Mouse (Mus musculus): ENCODE measurements at regions not wholly inside any gene's neighbourhood (a gene's known extent, or its start where the extent isn't known, plus 50 kb on each side); places are given as distances from the start of the nearest gene placed in this dataset.
A peak's percentile ranks its signal among the peaks of the same experiment; 100 is the strongest.

GRCm38 (mm10) chr1:51596935-51597820 is 119.0 kb upstream of the Nabp1 start:
- ATAC-seq (ENCODE audit: insufficient read depth, low read depth): peak; percentile 91
- Histone ChIP-seq H3K9me3 (replicated peaks; ENCODE audit: control insufficient read depth, low read length) (no peaks in the 10 kb centered on the region), H3K27me3 (ENCODE audit: control insufficient read depth, insufficient read depth, low read length) (no peaks in the 10 kb centered on the region), H3K4me2 (ENCODE audit: low read depth, low read length) (peak overlapping the region; percentile 50), H3K9ac (replicated peaks; ENCODE audit: low read depth, low read length) (peak overlapping the region; percentile 30; the same call in 1 of the 2 replicates), H3K4me3 (ENCODE audit: low read depth, low read length) (no peak overlapping the region; the same call in 1 of the 2 replicates), H3K4me1 (ENCODE audit: control insufficient read depth, insufficient read depth) (peaks cover 3% of the 10 kb centered on the region; the same call in 1 of the 2 replicates), H3K36me3 (replicated peaks; ENCODE audit: control insufficient read depth, insufficient read depth, low read length) (no peaks in the 10 kb centered on the region), H3K27ac (ENCODE audit: low read depth) (no peak overlapping the region; the same call in 1 of the 2 replicates)
- peak; percentile 94 for TF ChIP-seq CTCF (IDR thresholded peaks at IDR 0.05; ENCODE audit: low read depth)
- TF ChIP-seq EP300 (IDR thresholded peaks at IDR 0.05; ENCODE audit: low read depth): no peak
- WGBS: 20% methylated on average over 18 of the region's 18 CpGs
- DNase-seq (ENCODE audit: low spot score): peak; percentile 88

- Histone ChIP-seq H3K27ac (ENCODE audit: low read depth) (no peak overlapping the region), H3K4me1 (ENCODE audit: control insufficient read depth, insufficient read depth) (peaks cover 3% of the 10 kb centered on the region; the same call in 1 of the 2 replicates), H3K9me3 (replicated peaks; ENCODE audit: control insufficient read depth, low read length) (no peaks in the 10 kb centered on the region), H3K4me2 (ENCODE audit: low read depth, low read length) (no peak overlapping the region), H3K36me3 (replicated peaks; ENCODE audit: control insufficient read depth, insufficient read depth, low read length) (no peaks in the 10 kb centered on the region), H3K4me3 (ENCODE audit: low read depth, low read length) (no peak overlapping the region), H3K27me3 (ENCODE audit: control insufficient read depth, insufficient read depth, low read length) (no peaks in the 10 kb centered on the region), H3K9ac (replicated peaks; ENCODE audit: low read depth, low read length) (no peak overlapping the region)
- TF ChIP-seq CTCF (IDR thresholded peaks at IDR 0.05; ENCODE audit: low read depth) (no peak), EP300 (IDR thresholded peaks at IDR 0.05; ENCODE audit: low read depth) (no peak)
- WGBS: 89% methylated on average over 4 of the region's 4 CpGs
- ATAC-seq (ENCODE audit: insufficient read depth, low read depth): no peak
- no peak for DNase-seq (ENCODE audit: low spot score)
Measured at GRCm38 (mm10) chr1:51594666-51595065, 116.4 kb upstream of the Nabp1 start.

DNA sequence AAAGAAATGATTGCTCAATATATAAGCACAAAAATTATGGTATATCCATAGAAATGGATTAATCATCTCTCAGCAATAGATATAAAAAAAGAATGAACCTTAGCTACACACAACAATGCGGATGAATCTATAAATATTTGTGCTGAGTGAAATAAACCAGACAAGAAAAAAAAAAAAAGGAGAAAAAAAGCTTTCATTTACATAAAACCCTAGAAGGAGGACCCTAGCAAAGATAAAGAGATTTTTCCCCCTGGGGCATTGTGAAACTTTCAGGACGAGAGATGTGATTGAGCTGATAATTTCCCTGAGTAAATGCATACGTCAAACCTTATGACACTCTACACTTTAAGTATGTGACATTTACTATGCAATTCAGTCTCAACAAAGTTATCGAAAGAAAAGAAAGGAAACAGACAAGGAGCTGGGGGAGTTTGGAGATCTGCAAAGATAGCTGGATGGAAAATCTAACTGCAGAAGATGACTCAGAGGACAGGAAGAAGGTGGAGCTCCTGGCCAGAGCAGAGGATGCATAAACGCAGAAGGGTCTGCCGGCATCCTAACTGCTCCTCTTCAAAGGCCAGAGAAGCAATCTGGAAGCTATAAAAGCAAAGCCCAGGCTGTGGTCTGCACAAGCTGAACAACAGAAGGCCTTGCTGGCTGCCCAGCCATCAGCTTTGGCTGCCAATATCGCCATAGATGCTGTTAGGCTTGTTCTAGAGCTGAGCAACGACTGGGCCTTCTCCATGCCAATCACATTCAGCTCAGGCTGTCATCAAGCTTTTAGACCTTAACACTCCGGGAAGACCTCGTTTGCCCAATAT is 115.6 kb upstream of the Nabp1 start:
- Histone ChIP-seq H3K36me3 (replicated peaks; ENCODE audit: control insufficient read depth, insufficient read depth, low read length) (no peaks in the 10 kb centered on the region), H3K4me2 (ENCODE audit: low read depth, low read length) (no peak overlapping the region), H3K4me3 (ENCODE audit: low read depth, low read length) (no peak overlapping the region), H3K4me1 (ENCODE audit: control insufficient read depth, insufficient read depth) (peaks cover 3% of the 10 kb centered on the region; the same call in 1 of the 2 replicates), H3K27ac (ENCODE audit: low read depth) (no peak overlapping the region), H3K9ac (replicated peaks; ENCODE audit: low read depth, low read length) (no peak overlapping the region), H3K27me3 (ENCODE audit: control insufficient read depth, insufficient read depth, low read length) (no peaks in the 10 kb centered on the region), H3K9me3 (replicated peaks; ENCODE audit: control insufficient read depth, low read length) (no peaks in the 10 kb centered on the region)
- ATAC-seq (ENCODE audit: insufficient read depth, low read depth) (peak; percentile 27; the same call in 1 of the 2 replicates), DNase-seq (ENCODE audit: low spot score) (no peak)
- no peak for TF ChIP-seq EP300 (IDR thresholded peaks at IDR 0.05; ENCODE audit: low read depth)
- TF ChIP-seq CTCF (IDR thresholded peaks at IDR 0.05; ENCODE audit: low read depth): no peak
- WGBS: 42% methylated on average over 10 of the region's 10 CpGs

GRCm38 (mm10) chr1:51591886-51592285 is 113.7 kb upstream of the Nabp1 start:
- no peaks in the 10 kb centered on the region for H3K9me3 ChIP-seq (replicated peaks; ENCODE audit: control insufficient read depth, low read length)
- ATAC-seq (ENCODE audit: insufficient read depth, low read depth) (no peak), DNase-seq (ENCODE audit: low spot score) (no peak)
- H3K4me2 ChIP-seq (ENCODE audit: low read depth, low read length): no peak overlapping the region
- H3K36me3 ChIP-seq (replicated peaks; ENCODE audit: control insufficient read depth, insufficient read depth, low read length): no peaks in the 10 kb centered on the region
- TF ChIP-seq CTCF (IDR thresholded peaks at IDR 0.05; ENCODE audit: low read depth) (no peak), EP300 (IDR thresholded peaks at IDR 0.05; ENCODE audit: low read depth) (no peak)
- H3K4me3 ChIP-seq (ENCODE audit: low read depth, low read length): no peak overlapping the region
- WGBS: 46% methylated on average over 4 of the region's 4 CpGs
- no peak overlapping the region for H3K9ac ChIP-seq (replicated peaks; ENCODE audit: low read depth, low read length)
- no peaks in the 10 kb centered on the region for H3K27me3 ChIP-seq (ENCODE audit: control insufficient read depth, insufficient read depth, low read length)
- H3K27ac ChIP-seq (ENCODE audit: low read depth): no peak overlapping the region
- H3K4me1 ChIP-seq (ENCODE audit: control insufficient read depth, insufficient read depth): no peaks in the 10 kb centered on the region; the same call in 1 of the 2 replicates

- Histone ChIP-seq H3K36me3 (replicated peaks; ENCODE audit: control insufficient read depth, insufficient read depth, low read length) (no peaks in the 10 kb centered on the region), H3K4me1 (ENCODE audit: control insufficient read depth, insufficient read depth) (no peaks in the 10 kb centered on the region), H3K4me3 (ENCODE audit: low read depth, low read length) (no peak overlapping the region), H3K9ac (replicated peaks; ENCODE audit: low read depth, low read length) (no peak overlapping the region), H3K9me3 (replicated peaks; ENCODE audit: control insufficient read depth, low read length) (no peaks in the 10 kb centered on the region), H3K27me3 (ENCODE audit: control insufficient read depth, insufficient read depth, low read length) (no peaks in the 10 kb centered on the region), H3K4me2 (ENCODE audit: low read depth, low read length) (no peak overlapping the region), H3K27ac (ENCODE audit: low read depth) (no peak overlapping the region)
- ATAC-seq (ENCODE audit: insufficient read depth, low read depth) (no peak), DNase-seq (ENCODE audit: low spot score) (no peak)
- TF ChIP-seq EP300 (IDR thresholded peaks at IDR 0.05; ENCODE audit: low read depth) (no peak), CTCF (IDR thresholded peaks at IDR 0.05; ENCODE audit: low read depth) (no peak)
- WGBS: 70% methylated on average over 9 of the region's 9 CpGs
Measured at GRCm38 (mm10) chr1:51590606-51591400, 112.6 kb upstream of the Nabp1 start.
